Mouse (Mus musculus) gonadal fat pad, adult 2 months (tissue): ENCODE measurements around the gene Rapgef3. TPM values are rescaled to one million over a fixed set of nuclear protein-coding genes. Genes with fewer than 3 reads are reported as not detected.
A peak's percentile ranks its signal among the peaks of the same experiment; 100 is the strongest.

ENCODE experiments used
- DNase-seq: peaks from one replicate; pipeline ENCODE4 v3.0.0-alpha.2; 2012; ENCODE audit warnings: low read depth
- polyA plus RNA-seq: library from polyadenylated mRNA; depleted of rRNA; stranded (reverse); fragments of >200 nt; gene quantifications from 2 replicates; pipeline ENCODE4 v1.2.3, GENCODE M21; 2012; rRNA removed

The Rapgef3 gene
- polyA plus RNA-seq = 60.8 and 102 TPM in 2 replicates

- DNase-seq = no peak
Measured at GRCm38 (mm10) chr15:97767280-97768186, at the start of gene Rapgef3. TSS of gene Rapgef3 (minus strand) at chr15:97767972.

GRCm38 (mm10) chr15:97816199-97816994 lies 48.6 kb upstream of the Rapgef3 start:
- DNase-seq = no peak

GRCm38 (mm10) chr15:97815254-97815653 lies 47.5 kb upstream of the Rapgef3 start:
- DNase-seq = no peak

GRCm38 (mm10) chr15:97814703-97815102 lies 46.9 kb upstream of the Rapgef3 start:
- no peak for DNase-seq

GRCm38 (mm10) chr15:97813452-97814204 lies 45.9 kb upstream of the Rapgef3 start:
- DNase-seq = no peak

GRCm38 (mm10) chr15:97812875-97813274 lies 45.1 kb upstream of the Rapgef3 start:
- no peak for DNase-seq

- DNase-seq = peak; percentile 63
Measured at GRCm38 (mm10) chr15:97812126-97812525, 44.4 kb upstream of the Rapgef3 start.

GRCm38 (mm10) chr15:97811307-97811706 lies 43.5 kb upstream of the Rapgef3 start:
- DNase-seq = no peak

GRCm38 (mm10) chr15:97810399-97810798 lies 42.6 kb upstream of the Rapgef3 start:
- DNase-seq = no peak

GRCm38 (mm10) chr15:97809942-97810341 lies 42.2 kb upstream of the Rapgef3 start:
- DNase-seq = no peak

GRCm38 (mm10) chr15:97809206-97809605 lies 41.4 kb upstream of the Rapgef3 start:
- no peak for DNase-seq

GRCm38 (mm10) chr15:97808532-97808931 lies 40.8 kb upstream of the Rapgef3 start:
- no peak for DNase-seq

- DNase-seq = no peak
Measured at GRCm38 (mm10) chr15:97807867-97808266, 40.1 kb upstream of the Rapgef3 start.

- DNase-seq = no peak
Measured at GRCm38 (mm10) chr15:97802575-97802974, 34.8 kb upstream of the Rapgef3 start.

GRCm38 (mm10) chr15:97801811-97802210 lies 34.0 kb upstream of the Rapgef3 start:
- DNase-seq = no peak

- DNase-seq = no peak
Measured at GRCm38 (mm10) chr15:97800853-97801252, 33.1 kb upstream of the Rapgef3 start.

- DNase-seq = no peak
Measured at GRCm38 (mm10) chr15:97799446-97799845, 31.7 kb upstream of the Rapgef3 start.

- no peak for DNase-seq
Measured at GRCm38 (mm10) chr15:97798134-97798533, 30.4 kb upstream of the Rapgef3 start.

GRCm38 (mm10) chr15:97796674-97797310 lies 29.0 kb upstream of the Rapgef3 start:
- DNase-seq = no peak

- DNase-seq = no peak
Measured at GRCm38 (mm10) chr15:97795559-97796235, 27.9 kb upstream of the Rapgef3 start.

- DNase-seq = no peak
Measured at GRCm38 (mm10) chr15:97794268-97794667, 26.5 kb upstream of the Rapgef3 start.
